Mouse (Mus musculus): ENCODE data around the gene Ccl22. TPM values are rescaled to one million over a fixed set of nuclear protein-coding genes. Genes with fewer than 3 reads are reported as not detected.

Ccl22 gene
- polyA plus RNA-seq, 1 experiment from 2014 or later, result 0.27 TPM

- no peak overlapping the region for H3K27ac ChIP-seq
- peaks cover 23% of the 10 kb centered on the region for H3K27me3 ChIP-seq
- H3K36me3 ChIP-seq, result no peaks in the 10 kb centered on the region
- H3K4me3 ChIP-seq (replicated peaks), result no peak overlapping the region
- peaks cover 16% of the 10 kb centered on the region for H3K4me1 ChIP-seq (replicated peaks)
- no peak overlapping the region for H3K9ac ChIP-seq
- 81% methylated on average over 4 of the region's 4 CpGs for WGBS (ENCODE audit: insufficient replicate concordance)
- H3K4me2 ChIP-seq, result no peak overlapping the region
- H3K9me3 ChIP-seq (replicated peaks), result no peaks in the 10 kb centered on the region
- DNase-seq (no peak), ATAC-seq (ENCODE audit: low read depth) (peak; percentile 50; the same call in 1 of the 2 replicates)
Measured at GRCm38 (mm10) chr8:94794368-94794767, 49.0 kb downstream of the Ccl22 start.

DNA sequence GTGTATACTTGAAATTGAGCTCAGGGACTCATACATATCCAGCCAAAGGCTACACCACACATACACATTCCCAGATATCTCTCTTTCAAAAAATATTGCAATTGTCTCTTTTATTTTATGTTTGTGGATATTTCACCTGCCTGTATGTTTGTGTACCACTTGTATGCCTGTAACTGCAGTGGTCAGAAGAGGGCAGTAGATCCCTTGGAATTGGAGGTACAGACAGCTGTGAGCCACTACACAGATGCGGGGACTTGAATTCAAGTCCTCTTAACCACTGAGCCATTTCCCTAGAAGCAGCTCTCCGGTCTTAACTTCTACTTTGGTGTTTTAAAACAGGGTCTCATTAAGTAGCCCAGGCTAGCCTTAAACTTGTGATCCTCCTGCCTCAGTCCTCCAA lies 49.4 kb downstream of the Ccl22 start:
- Histone ChIP-seq H3K9me3 (replicated peaks) (no peaks in the 10 kb centered on the region), H3K36me3 (no peaks in the 10 kb centered on the region), H3K27me3 (peaks cover 19% of the 10 kb centered on the region), H3K4me3 (replicated peaks) (no peak overlapping the region), H3K4me1 (replicated peaks) (peaks cover 12% of the 10 kb centered on the region), H3K4me2 (no peak overlapping the region), H3K27ac (no peak overlapping the region), H3K9ac (no peak overlapping the region)
- DNase-seq (no peak), ATAC-seq (ENCODE audit: low read depth) (peak; percentile 58; the same call in 1 of the 2 replicates)
- WGBS (ENCODE audit: insufficient replicate concordance), result 78% methylated on average over 2 of the region's 2 CpGs

GRCm38 (mm10) chr8:94800278-94800968 lies 55.0 kb downstream of the Ccl22 start:
- H3K4me3 ChIP-seq (replicated peaks), result no peak overlapping the region
- H3K4me2 ChIP-seq, result no peak overlapping the region
- H3K9me3 ChIP-seq (replicated peaks), result no peaks in the 10 kb centered on the region
- 39% methylated on average over 7 of the region's 7 CpGs for WGBS (ENCODE audit: insufficient replicate concordance)
- peak; percentile 61 for DNase-seq
- H3K27me3 ChIP-seq, result peaks cover 6% of the 10 kb centered on the region
- no peak overlapping the region for H3K9ac ChIP-seq
- no peaks in the 10 kb centered on the region for H3K36me3 ChIP-seq
- no peak overlapping the region for H3K27ac ChIP-seq
- no peak for ATAC-seq (ENCODE audit: low read depth)
- peaks cover 34% of the 10 kb centered on the region for H3K4me1 ChIP-seq (replicated peaks)

Other genes starting within 250 kb of the Ccl22 start
- gene Cpne2, start 212.6 kb upstream of the Ccl22 start, polyA plus RNA-seq (2015; fragmentation: Nextera tagmentation; extraction: Ambion mirVana), result 2.1 and 3.1 TPM in 2 replicates
- 18.1 and 20.3 TPM in 2 replicates for gene Rspry1, start 143.7 kb upstream of the Ccl22 start, polyA plus RNA-seq (2015; fragmentation: Nextera tagmentation; extraction: Ambion mirVana)
- 36.8 and 47.6 TPM in 2 replicates for gene Fam192a, start 143.6 kb upstream of the Ccl22 start, polyA plus RNA-seq (2015; fragmentation: Nextera tagmentation; extraction: Ambion mirVana)
- 37.2 and 38.2 TPM in 2 replicates for gene Arl2bp, start 79.0 kb upstream of the Ccl22 start, polyA plus RNA-seq (2015; fragmentation: Nextera tagmentation; extraction: Ambion mirVana)
- 0.81 and 1.3 TPM in 2 replicates for gene Pllp, start 49.3 kb upstream of the Ccl22 start, polyA plus RNA-seq (2015; fragmentation: Nextera tagmentation; extraction: Ambion mirVana)
- gene Cx3cl1, start 26.4 kb downstream of the Ccl22 start, polyA plus RNA-seq (2015; fragmentation: Nextera tagmentation; extraction: Ambion mirVana), result 0.39 and 0.40 TPM in 2 replicates
- 0.36 and 0.48 TPM in 2 replicates for gene Ccl17, start 64.9 kb downstream of the Ccl22 start, polyA plus RNA-seq (2015; fragmentation: Nextera tagmentation; extraction: Ambion mirVana)
- gene Coq9, start 92.7 kb downstream of the Ccl22 start, polyA plus RNA-seq (2015; fragmentation: Nextera tagmentation; extraction: Ambion mirVana), result 51.4 and 51.5 TPM in 2 replicates
- gene Ciapin1, start 92.8 kb downstream of the Ccl22 start, polyA plus RNA-seq (2015; fragmentation: Nextera tagmentation; extraction: Ambion mirVana), result 66.7 and 68.0 TPM in 2 replicates
- 94.5 and 95.3 TPM in 2 replicates for gene Polr2c, start 111.9 kb downstream of the Ccl22 start, polyA plus RNA-seq (2015; fragmentation: Nextera tagmentation; extraction: Ambion mirVana)
- 9.3 and 9.8 TPM in 2 replicates for gene Dok4, start 130.7 kb downstream of the Ccl22 start, polyA plus RNA-seq (2015; fragmentation: Nextera tagmentation; extraction: Ambion mirVana)
- 3.5 TPM in 2 replicates for gene Ccdc102a, start 172.5 kb downstream of the Ccl22 start, polyA plus RNA-seq (2015; fragmentation: Nextera tagmentation; extraction: Ambion mirVana)
- 0.43 and 0.52 TPM in 2 replicates for gene Adgrg5, start 178.1 kb downstream of the Ccl22 start, polyA plus RNA-seq (2015; fragmentation: Nextera tagmentation; extraction: Ambion mirVana)
- 42.7 and 55.6 TPM in 2 replicates for gene Adgrg1, start 229.2 kb downstream of the Ccl22 start, polyA plus RNA-seq (2015; fragmentation: Nextera tagmentation; extraction: Ambion mirVana)

All from liver, embryonic 13.5 days (tissue).